Mouse (Mus musculus): ENCODE measurements around the gene Ltbp1. TPM values are rescaled to one million over a fixed set of nuclear protein-coding genes. Genes with fewer than 3 reads are reported as not detected.

Ltbp1 gene
- polyA plus RNA-seq, 1 experiment from 2014 or later = 1.6 TPM

DNA sequence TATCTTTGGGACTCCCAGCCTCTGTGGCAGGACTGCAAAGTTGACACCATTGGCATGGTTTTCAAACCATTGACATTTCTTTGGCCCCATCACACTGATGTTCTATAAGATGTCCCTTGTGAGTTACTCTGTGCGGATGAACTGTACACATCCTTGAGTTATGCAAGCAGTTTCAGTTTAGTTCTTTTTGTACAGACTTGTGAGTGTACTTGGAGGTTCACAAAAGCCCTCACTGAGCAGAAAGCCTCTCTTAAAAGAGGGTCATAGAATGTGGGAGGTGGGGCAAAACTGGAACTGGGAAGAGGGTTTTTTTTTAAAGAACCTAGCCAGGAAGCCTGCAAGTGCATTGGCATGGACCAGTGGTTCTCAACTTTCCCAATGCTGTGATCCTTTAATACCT is 198.7 kb downstream of the Ltbp1 start:
- H3K9ac ChIP-seq = no peak overlapping the region
- no peak overlapping the region for H3K27ac ChIP-seq (replicated peaks)
- no peak overlapping the region for H3K4me2 ChIP-seq
- H3K4me3 ChIP-seq = no peak overlapping the region
- no peaks in the 10 kb centered on the region for H3K4me1 ChIP-seq (replicated peaks)
- no peaks in the 10 kb centered on the region for H3K27me3 ChIP-seq
- no peaks in the 10 kb centered on the region for H3K9me3 ChIP-seq
- WGBS = 85% methylated on average over 1 of the region's 1 CpGs
- no peak for ATAC-seq (ENCODE audit: low FRiP score, low read depth)
- H3K36me3 ChIP-seq = no peaks in the 10 kb centered on the region

DNA sequence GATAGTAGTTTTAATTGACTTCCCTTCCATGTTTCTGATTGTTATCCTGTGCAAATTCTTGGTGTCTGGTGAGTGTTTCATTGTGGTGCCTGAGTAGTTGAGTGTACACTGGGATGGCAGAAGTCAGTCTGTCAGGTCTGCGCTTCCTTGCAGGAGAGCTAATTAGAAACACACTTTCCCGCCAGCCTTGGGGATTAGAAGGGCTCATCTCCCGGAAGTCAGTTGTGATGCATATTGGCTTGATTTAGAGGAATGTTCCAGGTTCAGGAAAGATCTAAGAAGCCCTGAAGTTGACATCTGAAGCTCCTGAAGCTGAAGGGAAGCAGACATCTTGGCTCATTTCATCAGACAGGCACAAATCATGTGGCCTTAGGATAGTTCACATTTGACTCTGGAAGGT is 200.9 kb downstream of the Ltbp1 start:
- Histone ChIP-seq H3K27me3 (no peaks in the 10 kb centered on the region), H3K9ac (no peak overlapping the region), H3K4me3 (no peak overlapping the region), H3K36me3 (no peaks in the 10 kb centered on the region), H3K27ac (replicated peaks) (no peak overlapping the region), H3K4me1 (replicated peaks) (no peaks in the 10 kb centered on the region), H3K9me3 (no peaks in the 10 kb centered on the region), H3K4me2 (no peak overlapping the region)
- ATAC-seq (ENCODE audit: low FRiP score, low read depth) = no peak
- WGBS = 72% methylated on average over 3 of the region's 3 CpGs

DNA sequence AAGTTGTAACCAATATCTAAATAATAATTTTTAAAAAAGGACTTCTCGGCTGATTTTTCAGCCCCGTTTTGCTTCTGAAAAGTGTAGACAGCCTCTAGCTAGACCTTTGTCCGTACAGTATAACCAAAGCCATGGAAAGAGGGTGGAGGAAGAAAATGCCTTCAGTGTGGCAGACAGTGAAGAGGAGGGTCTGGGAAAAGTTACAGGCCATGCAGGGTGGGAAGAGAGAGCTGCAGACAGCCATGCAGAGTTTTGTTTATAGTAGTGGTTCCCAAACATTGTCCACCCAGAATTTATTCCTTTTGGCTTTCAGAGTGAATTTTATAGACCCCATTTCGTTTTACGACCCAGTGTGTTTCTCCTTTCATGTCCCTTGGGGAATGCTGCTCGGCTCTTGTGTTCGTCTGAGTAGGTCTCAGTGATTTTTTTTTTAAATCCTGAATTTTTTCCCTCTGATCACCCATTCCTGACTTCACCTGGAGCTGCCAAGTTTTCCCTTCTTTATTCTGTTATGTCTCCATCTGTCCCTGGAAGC is 202.9 kb downstream of the Ltbp1 start:
- Histone ChIP-seq H3K27ac (replicated peaks) (no peak overlapping the region), H3K27me3 (no peaks in the 10 kb centered on the region), H3K4me1 (replicated peaks) (no peaks in the 10 kb centered on the region), H3K36me3 (no peaks in the 10 kb centered on the region), H3K9ac (no peak overlapping the region), H3K4me3 (no peak overlapping the region), H3K9me3 (no peaks in the 10 kb centered on the region), H3K4me2 (no peak overlapping the region)
- ATAC-seq (ENCODE audit: low FRiP score, low read depth) = no peak
- WGBS = 82% methylated on average over 7 of the region's 7 CpGs

DNA sequence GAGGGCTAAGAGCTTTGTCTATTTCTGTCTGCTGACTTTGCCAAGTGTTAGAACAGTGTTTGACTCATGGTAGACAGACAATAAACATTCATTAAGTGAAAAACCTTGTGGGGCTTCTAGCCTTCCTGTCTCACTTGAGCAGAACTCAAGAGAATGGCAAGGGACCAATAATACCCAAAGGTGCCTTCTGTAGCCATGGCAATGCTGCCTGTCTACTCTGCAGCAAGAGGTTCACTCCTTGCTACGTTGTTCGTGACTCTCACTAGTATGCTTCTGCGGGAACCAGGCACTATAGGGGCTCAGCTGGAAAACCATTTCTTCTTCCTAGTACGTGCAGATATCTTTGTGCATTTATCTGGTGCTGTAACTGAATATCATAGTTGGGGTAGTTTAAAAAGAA is 205.2 kb downstream of the Ltbp1 start:
- Histone ChIP-seq H3K4me3 (no peak overlapping the region), H3K27ac (replicated peaks) (no peak overlapping the region), H3K4me1 (replicated peaks) (no peaks in the 10 kb centered on the region), H3K9ac (no peak overlapping the region), H3K36me3 (no peaks in the 10 kb centered on the region), H3K9me3 (no peaks in the 10 kb centered on the region), H3K27me3 (no peaks in the 10 kb centered on the region), H3K4me2 (no peak overlapping the region)
- 90% methylated on average over 4 of the region's 4 CpGs for WGBS
- no peak for ATAC-seq (ENCODE audit: low FRiP score, low read depth)

DNA sequence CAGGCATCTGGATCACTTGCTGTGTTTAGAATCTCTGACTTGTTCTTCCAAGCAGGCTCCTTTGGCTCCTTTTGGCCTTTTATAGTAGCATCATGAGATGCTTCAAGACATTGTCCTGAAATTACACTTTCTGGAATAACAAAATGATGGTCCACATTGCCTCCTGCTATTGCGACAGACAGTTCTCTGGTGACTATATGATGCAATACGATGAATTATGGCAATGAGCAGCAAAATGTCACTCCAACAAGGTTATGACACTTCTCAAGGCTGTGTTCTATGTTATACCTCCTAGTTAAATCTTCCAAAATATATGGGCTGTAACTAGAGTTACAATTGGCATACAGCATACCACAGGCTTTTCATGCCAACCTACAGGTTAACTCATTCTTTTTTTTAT is 211.0 kb downstream of the Ltbp1 start:
- Histone ChIP-seq H3K36me3 (no peaks in the 10 kb centered on the region), H3K9me3 (no peaks in the 10 kb centered on the region), H3K4me2 (no peak overlapping the region), H3K4me3 (no peak overlapping the region), H3K27ac (replicated peaks) (no peak overlapping the region), H3K27me3 (no peaks in the 10 kb centered on the region), H3K9ac (no peak overlapping the region), H3K4me1 (replicated peaks) (no peaks in the 10 kb centered on the region)
- 94% methylated on average over 2 of the region's 2 CpGs for WGBS
- ATAC-seq (ENCODE audit: low FRiP score, low read depth) = no peak

DNA sequence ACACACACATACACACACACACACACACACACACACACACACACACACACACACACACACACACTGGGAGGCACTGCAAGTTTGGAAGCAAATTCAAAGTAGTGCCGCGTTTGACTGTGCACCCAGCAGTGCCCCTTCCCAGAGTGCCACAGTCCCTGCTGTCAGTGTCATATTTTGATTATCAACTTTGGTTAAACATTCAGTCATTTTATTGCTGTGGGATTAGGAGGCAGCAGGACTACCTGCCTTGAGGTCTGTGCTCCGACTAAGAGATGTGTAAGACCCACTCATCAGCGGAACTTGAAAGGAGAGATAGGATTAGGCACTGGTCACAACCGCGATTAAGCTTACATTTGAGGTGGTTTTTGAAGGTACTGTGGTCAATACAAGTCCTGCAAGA is 213.3 kb downstream of the Ltbp1 start:
- Histone ChIP-seq H3K9ac (no peak overlapping the region), H3K4me3 (no peak overlapping the region), H3K4me2 (no peak overlapping the region), H3K27ac (replicated peaks) (no peak overlapping the region), H3K36me3 (no peaks in the 10 kb centered on the region), H3K27me3 (no peaks in the 10 kb centered on the region), H3K9me3 (no peaks in the 10 kb centered on the region), H3K4me1 (replicated peaks) (no peaks in the 10 kb centered on the region)
- no peak for ATAC-seq (ENCODE audit: low FRiP score, low read depth)
- WGBS = 92% methylated on average over 6 of the region's 6 CpGs

DNA sequence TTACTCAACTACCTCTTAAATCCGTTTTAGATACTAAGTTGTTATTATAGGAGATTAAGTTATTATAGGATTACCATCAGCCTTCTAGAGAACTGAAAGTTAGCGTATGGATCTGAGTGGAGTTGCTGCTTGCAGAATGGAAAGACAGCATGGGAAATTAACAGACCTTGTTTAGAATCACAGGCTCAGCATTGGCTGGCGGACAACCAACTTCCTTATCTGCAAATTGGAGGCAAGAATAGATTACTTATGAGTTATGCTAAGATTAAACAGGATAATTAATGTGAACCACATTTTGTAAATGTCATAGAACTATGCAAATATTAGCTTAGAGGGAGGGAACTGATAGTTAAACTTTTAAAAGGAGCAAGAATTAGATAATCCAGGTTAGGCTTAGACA is 223.0 kb downstream of the Ltbp1 start:
- Histone ChIP-seq H3K4me3 (no peak overlapping the region), H3K27ac (replicated peaks) (no peak overlapping the region), H3K4me1 (replicated peaks) (no peaks in the 10 kb centered on the region), H3K27me3 (no peaks in the 10 kb centered on the region), H3K9ac (no peak overlapping the region), H3K4me2 (no peak overlapping the region), H3K36me3 (no peaks in the 10 kb centered on the region), H3K9me3 (no peaks in the 10 kb centered on the region)
- no peak for ATAC-seq (ENCODE audit: low FRiP score, low read depth)
- WGBS = 91% methylated on average over 3 of the region's 3 CpGs

DNA sequence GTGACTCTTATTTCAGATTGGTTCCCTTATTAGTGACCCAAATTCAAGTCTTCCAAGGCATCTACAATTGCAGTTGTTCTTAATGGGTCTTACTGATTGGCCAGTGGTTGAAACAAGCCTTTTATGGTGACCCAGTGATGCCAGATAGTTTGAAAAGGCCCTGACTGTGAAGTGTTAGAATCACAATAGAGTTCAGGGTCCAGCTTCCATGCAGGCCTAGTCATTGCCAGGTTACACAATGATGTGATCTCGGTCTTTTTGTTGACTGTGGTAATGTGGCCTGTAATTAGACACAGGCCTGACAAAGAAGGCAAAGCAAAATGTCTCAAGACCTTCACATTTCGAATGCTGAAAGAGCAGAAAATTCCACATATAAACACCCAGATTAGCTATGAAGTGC is 227.8 kb downstream of the Ltbp1 start:
- H3K27me3 ChIP-seq = no peaks in the 10 kb centered on the region
- H3K36me3 ChIP-seq = no peaks in the 10 kb centered on the region
- 12% methylated on average over 2 of the region's 2 CpGs for WGBS
- no peaks in the 10 kb centered on the region for H3K9me3 ChIP-seq
- no peak overlapping the region for H3K27ac ChIP-seq (replicated peaks)
- H3K4me3 ChIP-seq = no peak overlapping the region
- H3K9ac ChIP-seq = no peak overlapping the region
- H3K4me1 ChIP-seq (replicated peaks) = no peaks in the 10 kb centered on the region
- no peak for ATAC-seq (ENCODE audit: low FRiP score, low read depth)
- no peak overlapping the region for H3K4me2 ChIP-seq

DNA sequence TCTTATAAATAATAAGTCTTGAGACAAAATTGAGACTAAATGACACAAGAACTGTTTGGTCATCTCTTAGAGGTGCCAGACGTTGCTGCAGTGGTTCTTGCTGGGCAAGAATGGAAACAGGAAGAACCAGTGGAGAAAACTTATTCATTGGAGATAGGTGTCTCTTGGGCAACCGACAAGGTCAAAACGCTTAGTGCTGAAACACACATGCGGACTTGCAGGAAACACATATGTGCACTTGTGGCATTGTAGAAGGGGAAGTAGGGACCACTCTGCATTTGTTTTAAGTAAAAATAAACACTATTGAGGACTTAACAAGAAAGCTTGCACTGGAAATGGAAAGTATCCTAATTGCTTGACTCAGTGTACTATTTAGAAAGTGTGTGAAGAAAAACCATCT is 228.6 kb downstream of the Ltbp1 start:
- WGBS = 88% methylated on average over 4 of the region's 4 CpGs
- no peak overlapping the region for H3K4me3 ChIP-seq
- no peak for ATAC-seq (ENCODE audit: low FRiP score, low read depth)

DNA sequence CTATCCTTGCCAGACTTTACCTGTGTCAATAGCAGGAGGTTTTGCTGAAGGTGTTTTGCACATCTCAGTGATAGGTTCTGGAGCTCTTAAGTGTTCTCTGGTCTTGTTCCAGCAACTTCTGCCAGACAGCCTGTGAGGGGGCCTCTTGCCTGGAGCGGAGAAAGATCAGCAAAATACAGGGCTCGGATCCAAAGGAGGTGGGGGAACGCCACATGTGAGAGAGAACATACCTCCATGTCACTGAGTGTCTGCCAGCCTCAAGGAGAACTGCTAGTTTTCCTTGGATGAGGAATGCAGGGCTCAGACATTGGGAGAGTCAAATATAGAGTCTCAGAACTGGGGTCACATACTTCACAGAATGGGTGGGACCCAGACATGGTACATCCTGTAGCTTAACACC is 230.4 kb downstream of the Ltbp1 start:
- Histone ChIP-seq H3K27ac (replicated peaks) (no peak overlapping the region), H3K9ac (no peak overlapping the region), H3K9me3 (no peaks in the 10 kb centered on the region), H3K4me1 (replicated peaks) (no peaks in the 10 kb centered on the region), H3K4me3 (no peak overlapping the region), H3K36me3 (no peaks in the 10 kb centered on the region), H3K27me3 (no peaks in the 10 kb centered on the region), H3K4me2 (no peak overlapping the region)
- WGBS = 70% methylated on average over 3 of the region's 3 CpGs
- ATAC-seq (ENCODE audit: low FRiP score, low read depth) = no peak

More for the DNA sequence above, 228.6 kb downstream of the Ltbp1 start:
- H3K36me3 ChIP-seq = no peaks in the 10 kb centered on the region
- no peaks in the 10 kb centered on the region for H3K9me3 ChIP-seq
- H3K9ac ChIP-seq = no peak overlapping the region
- H3K27me3 ChIP-seq = no peaks in the 10 kb centered on the region
- H3K27ac ChIP-seq (replicated peaks) = no peak overlapping the region
- no peaks in the 10 kb centered on the region for H3K4me1 ChIP-seq (replicated peaks)
- H3K4me2 ChIP-seq = no peak overlapping the region

DNA sequence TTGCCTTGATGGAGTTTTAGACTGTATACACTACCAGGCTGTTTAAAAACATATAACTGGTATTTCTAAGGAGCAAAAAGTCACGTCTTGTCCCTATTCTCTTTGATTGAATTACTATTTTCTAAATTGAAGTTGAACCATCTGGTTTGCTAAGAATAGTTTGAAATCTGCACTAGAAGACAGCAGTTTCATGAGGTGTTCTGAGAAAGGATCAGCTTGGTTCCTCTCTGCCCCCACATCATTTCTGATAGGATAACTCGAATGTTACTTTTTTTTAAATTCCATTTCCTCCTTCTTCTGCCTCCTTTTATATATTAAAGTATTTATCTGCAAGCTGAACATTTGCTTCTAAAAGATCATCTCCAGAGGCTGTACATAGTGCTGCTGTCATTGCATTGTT is 231.2 kb downstream of the Ltbp1 start:
- no peak overlapping the region for H3K4me2 ChIP-seq
- H3K9me3 ChIP-seq = no peaks in the 10 kb centered on the region
- no peak for ATAC-seq (ENCODE audit: low FRiP score, low read depth)
- H3K9ac ChIP-seq = no peak overlapping the region
- no peak overlapping the region for H3K4me3 ChIP-seq
- H3K36me3 ChIP-seq = no peaks in the 10 kb centered on the region
- no peaks in the 10 kb centered on the region for H3K4me1 ChIP-seq (replicated peaks)
- WGBS = 92% methylated on average over 2 of the region's 2 CpGs
- no peak overlapping the region for H3K27ac ChIP-seq (replicated peaks)
- no peaks in the 10 kb centered on the region for H3K27me3 ChIP-seq

DNA sequence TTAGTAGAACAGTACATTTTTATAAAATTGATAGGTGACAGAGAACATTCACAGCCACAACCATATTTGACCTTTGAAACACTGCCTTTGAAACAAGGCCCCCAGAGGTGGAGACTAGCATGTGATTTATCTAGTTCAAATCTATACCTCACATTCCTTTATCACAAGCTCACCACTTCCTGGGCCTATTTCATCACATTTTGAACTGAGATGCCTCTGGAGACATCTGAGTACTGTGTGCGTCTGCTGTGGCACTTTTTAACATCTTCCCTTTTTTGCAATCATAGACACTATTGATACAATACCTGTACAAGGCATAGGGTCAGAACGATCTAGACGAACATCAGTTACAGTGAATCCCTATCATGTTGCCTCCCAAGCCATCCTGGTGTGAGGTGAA is 232.1 kb downstream of the Ltbp1 start:
- Histone ChIP-seq H3K27ac (replicated peaks) (no peak overlapping the region), H3K9me3 (no peaks in the 10 kb centered on the region), H3K4me1 (replicated peaks) (no peaks in the 10 kb centered on the region), H3K27me3 (no peaks in the 10 kb centered on the region), H3K4me3 (no peak overlapping the region), H3K9ac (no peak overlapping the region), H3K4me2 (no peak overlapping the region), H3K36me3 (no peaks in the 10 kb centered on the region)
- no peak for ATAC-seq (ENCODE audit: low FRiP score, low read depth)
- WGBS = 94% methylated on average over 3 of the region's 3 CpGs

DNA sequence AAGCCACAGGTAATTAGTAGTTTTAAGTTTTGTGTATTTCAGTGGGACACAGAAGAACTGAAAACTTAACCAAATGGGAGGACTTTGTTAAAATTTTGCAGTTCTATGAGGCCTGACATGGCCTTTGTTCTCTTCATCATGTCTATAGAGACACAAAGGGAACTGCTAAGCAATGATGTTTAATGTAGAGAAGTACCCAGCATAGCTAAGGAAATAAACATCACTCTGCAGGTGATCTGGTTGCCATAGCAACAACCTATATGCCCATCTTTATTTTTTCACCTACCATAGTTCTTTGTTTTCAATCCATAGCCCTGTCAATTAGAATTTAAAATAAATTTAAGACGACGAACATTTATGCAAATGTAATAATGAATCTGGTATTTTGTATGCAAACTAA is 233.3 kb downstream of the Ltbp1 start:
- Histone ChIP-seq H3K27ac (replicated peaks) (no peak overlapping the region), H3K4me2 (no peak overlapping the region), H3K4me1 (replicated peaks) (no peaks in the 10 kb centered on the region), H3K36me3 (no peaks in the 10 kb centered on the region), H3K4me3 (no peak overlapping the region), H3K9ac (no peak overlapping the region), H3K27me3 (no peaks in the 10 kb centered on the region), H3K9me3 (no peaks in the 10 kb centered on the region)
- ATAC-seq (ENCODE audit: low FRiP score, low read depth) = no peak
- WGBS = 79% methylated on average over 2 of the region's 2 CpGs
